Mouse (Mus musculus) limb, embryonic 11.5 days (tissue): ENCODE results near the gene Gm6309. TPM values are rescaled to one million over a fixed set of nuclear protein-coding genes. Genes with fewer than 3 reads are reported as not detected.
A peak's percentile ranks its signal among the peaks of the same experiment; 100 is the strongest.
"Not testable (repeated sequence)": the region's sequence is repeated elsewhere in the genome, so short reads cannot be mapped to it uniquely, and the experiment has no call there.

Experiments
- ATAC-seq: fragments of 200-750 bp; cut with Nextera tagmentation; 2 replicates; pipeline ENCODE4 v1.8.0; 2017; ENCODE audit warnings: low read depth; ENCODE audit not compliant: insufficient number of reproducible peaks, low FRiP score, low TSS enrichment
- DNase-seq: peaks from one replicate; pipeline ENCODE4 v3.0.0-alpha.2; 2015; ENCODE audit warnings: low spot score
- H3K27ac ChIP-seq: fragments of 300-500 bp; sonication (generic); replicated peaks from 2 replicates; pipeline ENCODE4 v1.5.1; 2014; ENCODE audit warnings: low read depth, mild to moderate bottlenecking, low read length
- H3K27me3 ChIP-seq: fragments of 300-500 bp; sonication (generic); 2 replicates; pipeline ENCODE4 v1.6.1; 2014; ENCODE audit warnings: mild to moderate bottlenecking, low read length, mixed read lengths; ENCODE audit not compliant: control insufficient read depth, insufficient read depth
- H3K36me3 ChIP-seq: fragments of 300-500 bp; sonication (generic); 2 replicates; pipeline ENCODE4 v1.6.1; 2014; ENCODE audit warnings: mild to moderate bottlenecking, low read length, moderate library complexity, mixed read lengths; ENCODE audit not compliant: control insufficient read depth, insufficient read depth
- H3K4me1 ChIP-seq: fragments of 300-500 bp; sonication (generic); 2 replicates; pipeline ENCODE4 v1.6.1; 2014; ENCODE audit warnings: low read length, mixed read lengths; ENCODE audit not compliant: control insufficient read depth, insufficient read depth
- H3K4me2 ChIP-seq: fragments of 300-500 bp; sonication (generic); 2 replicates; pipeline ENCODE4 v1.6.1; 2014; ENCODE audit warnings: low read depth, mild to moderate bottlenecking, moderate library complexity; ENCODE audit not compliant: severe bottlenecking
- H3K4me3 ChIP-seq: fragments of 300-500 bp; sonication (generic); 2 replicates; pipeline ENCODE4 v1.5.1; 2014; ENCODE audit warnings: low read depth, low read length
- H3K9ac ChIP-seq: fragments of 300-500 bp; sonication (generic); 2 replicates; pipeline ENCODE4 v1.6.1; 2014; ENCODE audit warnings: mild to moderate bottlenecking, low read length
- H3K9me3 ChIP-seq: fragments of 300-500 bp; sonication (generic); 2 replicates; pipeline ENCODE4 v1.6.1; 2016; ENCODE audit warnings: low read length; ENCODE audit not compliant: control insufficient read depth
- WGBS: fragments of 180-500 bp; shearing (Covaris S2); extraction: QIAGEN DNeasy Blood & Tissue Kit; methylation state at CpG from one replicate; pipeline ENCODE4 v1.1.7; 2014; 5-methylcytosine and 5-hydroxymethylcytosine counted together
- polyA plus RNA-seq: library from polyadenylated mRNA; unstranded; fragments of >200 nt; fragmentation: Nextera tagmentation; extraction: Ambion mirVana; gene quantifications from 2 replicates; pipeline ENCODE4 v1.2.1, GENCODE M21; 2014

The Gm6309 gene
- polyA plus RNA-seq, 1 experiment from 2014 or later: not detected

DNA sequence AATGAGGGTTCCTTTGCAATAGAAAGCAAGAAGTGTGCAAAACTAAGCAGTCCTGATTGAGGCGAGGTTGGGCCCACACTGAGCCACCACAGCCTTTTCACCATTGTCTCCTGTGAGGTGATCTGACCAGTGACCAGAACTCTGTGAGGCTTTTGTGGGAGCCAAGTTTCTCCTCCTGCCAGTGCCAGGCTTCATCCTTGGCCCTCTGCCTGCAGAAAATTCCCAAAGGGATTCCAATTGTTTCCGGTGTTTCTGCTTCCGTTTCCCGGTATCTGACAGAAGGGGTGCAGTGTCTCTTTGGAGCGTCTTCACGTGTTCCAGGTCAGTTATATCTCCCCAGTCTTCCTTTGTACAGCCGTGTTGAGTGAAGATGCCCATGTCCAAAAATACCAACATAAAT, 18.2 kb upstream of the Gm6309 start:
- ATAC-seq: no peak
- Histone ChIP-seq H3K4me1 (no peaks in the 10 kb centered on the region), H3K36me3 (no peaks in the 10 kb centered on the region), H3K27me3 (no peaks in the 10 kb centered on the region), H3K4me3 (no peak overlapping the region), H3K9ac (no peak overlapping the region), H3K4me2 (no peak overlapping the region), H3K9me3 (no peaks in the 10 kb centered on the region; the same call in 1 of the 2 replicates), H3K27ac (no peak overlapping the region)
- 89% methylated on average over 7 of the region's 7 CpGs for WGBS
- no peak for DNase-seq

DNA sequence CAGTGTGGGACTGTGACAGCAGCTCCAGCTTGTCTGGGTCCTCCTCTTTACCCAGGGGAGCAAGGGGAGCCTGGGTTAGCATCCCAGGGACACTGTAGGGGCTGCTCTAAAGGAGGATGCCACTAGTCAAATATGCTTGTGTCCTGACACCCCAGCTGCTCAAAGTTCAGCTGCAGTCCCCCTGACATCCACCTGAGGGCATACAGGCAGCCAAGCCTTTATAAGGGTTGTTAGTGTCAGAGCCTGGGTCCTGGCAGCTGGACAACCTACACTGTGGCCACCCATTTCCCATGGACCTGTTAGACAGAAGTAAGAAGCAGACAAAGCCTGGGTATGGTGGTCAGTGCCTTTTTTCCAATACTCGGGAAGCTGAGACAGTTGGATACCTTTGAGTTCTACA, 17.6 kb upstream of the Gm6309 start:
- H3K27ac ChIP-seq: no peak overlapping the region
- no peak overlapping the region for H3K9ac ChIP-seq
- ATAC-seq (no peak), DNase-seq (no peak)
- no peaks in the 10 kb centered on the region for H3K27me3 ChIP-seq
- H3K4me2 ChIP-seq: no peak overlapping the region
- no peaks in the 10 kb centered on the region for H3K4me1 ChIP-seq
- 90% methylated on average over 1 of the region's 1 CpGs for WGBS
- H3K9me3 ChIP-seq: no peaks in the 10 kb centered on the region; the same call in 1 of the 2 replicates
- H3K4me3 ChIP-seq: no peak overlapping the region
- H3K36me3 ChIP-seq: no peaks in the 10 kb centered on the region

DNA sequence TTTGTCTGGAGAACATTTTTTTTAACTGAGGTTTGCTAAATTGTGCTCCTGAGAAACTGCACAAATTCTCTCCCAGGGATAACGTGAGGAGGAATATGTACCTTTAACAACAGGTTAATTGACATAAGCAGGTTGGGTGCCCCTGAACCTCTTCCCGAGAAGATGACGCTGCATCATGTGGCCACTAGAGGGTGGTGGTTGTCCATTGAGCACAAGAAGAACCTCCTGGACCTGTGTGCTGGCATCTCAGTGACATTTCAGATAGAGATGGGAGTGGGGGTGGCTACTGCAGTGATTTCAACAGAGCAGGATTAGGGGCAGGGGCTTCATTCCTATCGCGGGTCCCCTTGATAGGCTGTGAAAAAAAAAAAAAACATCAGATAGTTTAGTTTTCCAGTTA, 16.9 kb upstream of the Gm6309 start:
- H3K9me3 ChIP-seq, H3K4me3 ChIP-seq, H3K9ac ChIP-seq, H3K4me2 ChIP-seq, H3K4me1 ChIP-seq, ATAC-seq, H3K27me3 ChIP-seq, H3K36me3 ChIP-seq, H3K27ac ChIP-seq: not testable (repeated sequence)
- peak; percentile 45 for DNase-seq
- 40% methylated on average over 5 of the region's 5 CpGs for whole genome bisulfite sequencing

DNA sequence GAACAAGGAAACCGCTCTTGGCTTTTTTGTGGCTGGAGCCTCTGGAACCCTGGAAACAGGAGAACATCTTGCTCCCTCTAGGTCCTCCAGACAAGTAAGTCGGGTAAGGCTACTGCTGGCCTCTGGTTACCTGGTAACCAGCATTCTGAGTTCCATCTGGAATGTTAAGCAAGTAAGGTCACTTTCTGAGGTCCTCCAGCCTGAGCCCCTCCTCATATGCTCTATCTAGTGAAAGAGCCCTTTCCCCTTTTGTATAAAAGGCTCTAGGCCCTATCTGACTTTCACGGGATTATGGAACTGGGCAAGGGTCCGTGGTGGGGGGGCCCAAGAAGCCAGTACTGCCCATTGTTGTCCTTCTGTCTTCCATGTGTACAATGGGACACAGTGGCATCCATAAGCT, 14.7 kb upstream of the Gm6309 start, which contains the start of gene 1700001J03Rik:
TSS of gene 1700001J03Rik (minus strand) at position 101 of the 400 bp plus-strand sequence.
- WGBS: 82% methylated on average over 4 of the region's 4 CpGs
- H3K9me3 ChIP-seq, H3K4me3 ChIP-seq, H3K4me2 ChIP-seq, H3K9ac ChIP-seq, ATAC-seq, DNase-seq, H3K27me3 ChIP-seq, H3K4me1 ChIP-seq, H3K36me3 ChIP-seq, H3K27ac ChIP-seq: not testable (repeated sequence)

DNA sequence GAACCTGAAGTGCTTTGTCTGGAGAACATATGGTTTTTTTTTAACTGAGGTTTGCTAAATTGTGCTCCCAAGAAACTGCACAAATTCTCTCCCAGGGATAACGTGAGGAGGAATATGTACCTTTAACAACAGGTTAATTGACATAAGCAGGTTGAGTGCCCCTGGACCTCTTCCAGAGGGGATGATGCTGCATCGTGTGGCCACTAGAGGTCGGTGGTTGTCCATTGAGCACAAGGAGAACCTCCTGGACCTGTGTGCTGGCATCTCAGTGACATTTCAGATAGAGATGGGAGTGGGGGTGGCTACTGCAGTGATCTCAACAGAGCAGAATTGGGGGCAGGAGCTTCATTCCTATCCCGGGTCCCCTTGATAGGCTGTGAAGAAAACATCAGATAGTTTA, 2.2 kb upstream of the Gm6309 start:
- H3K4me1 ChIP-seq, H3K9me3 ChIP-seq, H3K36me3 ChIP-seq, H3K4me2 ChIP-seq, H3K27ac ChIP-seq, H3K4me3 ChIP-seq, DNase-seq, H3K9ac ChIP-seq, H3K27me3 ChIP-seq, ATAC-seq: not testable (repeated sequence)
- WGBS: 61% methylated on average over 4 of the region's 4 CpGs

GRCm38 (mm10) chr5:146160439-146160838, 10.1 kb downstream of the Gm6309 start, which contains the start of gene Gm5565:
TSS of gene Gm5565 (minus strand) at chr5:146160539.
- H3K4me3 ChIP-seq, DNase-seq, H3K4me1 ChIP-seq, H3K4me2 ChIP-seq, H3K27ac ChIP-seq, H3K9ac ChIP-seq, H3K36me3 ChIP-seq, H3K27me3 ChIP-seq, H3K9me3 ChIP-seq, ATAC-seq: not testable (repeated sequence)
- 94% methylated on average over 3 of the region's 3 CpGs for WGBS

DNA sequence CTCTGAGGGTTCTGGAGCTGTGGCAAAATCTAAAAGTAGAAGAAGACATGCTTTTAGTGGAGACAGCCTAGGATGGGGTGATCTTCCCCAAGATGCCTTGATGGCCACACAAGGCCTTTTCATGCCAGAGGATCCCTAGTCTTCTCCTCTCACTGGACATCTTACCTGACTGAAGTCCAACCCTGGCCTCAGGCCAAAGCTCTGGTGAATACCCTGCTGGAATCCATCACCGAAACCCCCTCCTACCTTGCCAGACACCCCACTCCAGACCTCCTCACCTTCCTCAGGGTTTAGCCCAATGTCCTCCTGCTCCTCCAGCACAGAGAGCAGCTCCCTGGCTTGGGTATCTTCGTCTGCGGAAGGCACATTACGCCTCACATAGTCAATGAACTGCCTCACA, 12.2 kb downstream of the Gm6309 start:
- not testable (repeated sequence) for H3K4me3 ChIP-seq, H3K36me3 ChIP-seq, H3K9me3 ChIP-seq, H3K27me3 ChIP-seq, DNase-seq, H3K4me1 ChIP-seq, H3K9ac ChIP-seq, ATAC-seq, H3K4me2 ChIP-seq, H3K27ac ChIP-seq
- WGBS: 94% methylated on average over 4 of the region's 4 CpGs

DNA sequence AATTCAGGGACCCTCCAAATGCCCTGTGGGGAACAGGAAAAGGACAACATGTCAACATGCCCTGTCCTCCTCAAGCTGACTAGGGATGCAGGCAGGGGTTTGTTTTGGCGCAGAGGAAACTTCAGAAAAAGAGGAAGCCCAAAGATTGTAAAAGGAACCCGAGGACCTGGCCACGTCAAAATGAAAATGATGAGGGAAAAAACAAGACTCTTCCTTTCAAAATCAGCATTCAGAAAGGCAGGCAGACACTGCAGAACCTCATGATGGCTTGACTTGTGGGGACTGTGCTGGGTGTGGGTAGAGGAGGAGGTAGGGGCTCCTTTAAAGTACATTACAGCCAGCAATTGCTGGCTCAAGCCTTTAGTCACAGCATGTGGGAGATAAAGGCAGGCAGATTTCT, 20.1 kb downstream of the Gm6309 start:
- H3K27me3 ChIP-seq: no peaks in the 10 kb centered on the region
- H3K27ac ChIP-seq: no peak overlapping the region
- no peak overlapping the region for H3K9ac ChIP-seq
- no peak overlapping the region for H3K4me2 ChIP-seq
- H3K36me3 ChIP-seq: no peaks in the 10 kb centered on the region
- ATAC-seq: no peak
- no peaks in the 10 kb centered on the region; the same call in 1 of the 2 replicates for H3K9me3 ChIP-seq
- 80% methylated on average over 3 of the region's 3 CpGs for WGBS
- no peaks in the 10 kb centered on the region for H3K4me1 ChIP-seq
- no peak for DNase-seq
- H3K4me3 ChIP-seq: no peak overlapping the region

DNA sequence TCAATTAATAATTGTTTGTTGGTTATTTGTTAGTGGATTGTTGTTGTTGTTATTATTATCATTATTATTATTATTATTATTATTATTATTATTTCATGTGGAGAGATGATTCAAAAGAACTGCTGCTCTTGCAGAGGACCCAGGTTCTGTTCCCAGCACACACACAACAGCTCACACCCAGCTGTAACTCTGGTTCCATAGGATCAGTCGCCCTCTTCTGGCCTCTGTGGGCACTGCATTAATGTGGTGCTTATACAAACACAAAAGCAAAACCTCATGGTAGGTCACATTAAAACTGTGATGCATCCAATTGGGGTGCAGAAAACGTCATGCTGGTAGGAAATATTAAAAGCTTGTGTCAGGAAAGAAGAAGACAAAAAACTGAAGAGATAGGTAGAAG, 22.6 kb downstream of the Gm6309 start:
- WGBS: 47% methylated on average over 2 of the region's 2 CpGs
- Histone ChIP-seq H3K27ac (no peak overlapping the region), H3K9ac (no peak overlapping the region), H3K4me2 (no peak overlapping the region), H3K36me3 (no peaks in the 10 kb centered on the region), H3K4me3 (no peak overlapping the region), H3K4me1 (no peaks in the 10 kb centered on the region), H3K9me3 (no peaks in the 10 kb centered on the region; the same call in 1 of the 2 replicates), H3K27me3 (no peaks in the 10 kb centered on the region)
- ATAC-seq (no peak), DNase-seq (peak; percentile 68)
